Mouse (Mus musculus) limb, embryonic 13.5 days (tissue): ENCODE results near the gene Vezf1. TPM values are rescaled to one million over a fixed set of nuclear protein-coding genes. Genes with fewer than 3 reads are reported as not detected.

Source experiments
- ATAC-seq: fragments of 200-750 bp; cut with Nextera tagmentation; 2 replicates; pipeline ENCODE4 v1.8.0; 2017; ENCODE audit warnings: low read depth, moderate number of reproducible peaks, moderate TSS enrichment; ENCODE audit not compliant: low FRiP score
- H3K27ac ChIP-seq: fragments of 300-500 bp; sonication (generic); 2 replicates; pipeline ENCODE4 v1.5.1; 2015; ENCODE audit warnings: inconsistent platforms, mild to moderate bottlenecking, moderate library complexity
- H3K27me3 ChIP-seq: fragments of 300-500 bp; sonication (generic); 2 replicates; pipeline ENCODE4 v1.6.1; 2015; ENCODE audit warnings: mild to moderate bottlenecking, inconsistent platforms
- H3K36me3 ChIP-seq: fragments of 300-500 bp; sonication (generic); 2 replicates; pipeline ENCODE4 v1.6.1; 2015; ENCODE audit warnings: inconsistent platforms, mild to moderate bottlenecking, moderate library complexity
- H3K4me1 ChIP-seq: fragments of 300-500 bp; sonication (generic); 2 replicates; pipeline ENCODE4 v1.6.1; 2015; ENCODE audit warnings: inconsistent platforms
- H3K4me2 ChIP-seq: fragments of 300-500 bp; sonication (generic); replicated peaks from 2 replicates; pipeline ENCODE4 v1.6.1; 2015; ENCODE audit warnings: inconsistent platforms, mild to moderate bottlenecking, moderate library complexity
- H3K4me3 ChIP-seq: fragments of 300-500 bp; sonication (generic); 2 replicates; pipeline ENCODE4 v1.5.1; 2015; ENCODE audit warnings: moderate library complexity, mild to moderate bottlenecking, inconsistent platforms
- H3K9ac ChIP-seq: fragments of 300-500 bp; sonication (generic); 2 replicates; pipeline ENCODE4 v1.6.1; 2015; ENCODE audit warnings: mild to moderate bottlenecking, inconsistent platforms
- H3K9me3 ChIP-seq: fragments of 300-500 bp; sonication (generic); 2 replicates; pipeline ENCODE4 v1.6.1; 2016; ENCODE audit warnings: inconsistent platforms
- WGBS: fragments of 180-500 bp; shearing (Covaris S2); methylation state at CpG from one replicate; pipeline ENCODE4 v1.1.7; 2015; 5-methylcytosine and 5-hydroxymethylcytosine counted together
- polyA plus RNA-seq: library from polyadenylated mRNA; unstranded; fragments of >200 nt; fragmentation: Nextera tagmentation; extraction: Ambion mirVana; gene quantifications from 2 replicates; pipeline ENCODE4 v1.2.1, GENCODE M21; 2015

The Vezf1 gene
- polyA plus RNA-seq, 1 experiment from 2014 or later = 48.9 TPM

GRCm38 (mm10) chr11:88083699-88084098 is 15.6 kb downstream of the Vezf1 start:
- Histone ChIP-seq H3K36me3 (peaks cover 57% of the 10 kb centered on the region), H3K9ac (no peak overlapping the region), H3K4me3 (no peak overlapping the region), H3K27me3 (no peaks in the 10 kb centered on the region), H3K4me2 (no peak overlapping the region), H3K27ac (no peak overlapping the region), H3K4me1 (peaks cover 14% of the 10 kb centered on the region), H3K9me3 (no peaks in the 10 kb centered on the region)
- no peak for ATAC-seq
- WGBS = 74% methylated on average over 6 of the region's 6 CpGs

DNA sequence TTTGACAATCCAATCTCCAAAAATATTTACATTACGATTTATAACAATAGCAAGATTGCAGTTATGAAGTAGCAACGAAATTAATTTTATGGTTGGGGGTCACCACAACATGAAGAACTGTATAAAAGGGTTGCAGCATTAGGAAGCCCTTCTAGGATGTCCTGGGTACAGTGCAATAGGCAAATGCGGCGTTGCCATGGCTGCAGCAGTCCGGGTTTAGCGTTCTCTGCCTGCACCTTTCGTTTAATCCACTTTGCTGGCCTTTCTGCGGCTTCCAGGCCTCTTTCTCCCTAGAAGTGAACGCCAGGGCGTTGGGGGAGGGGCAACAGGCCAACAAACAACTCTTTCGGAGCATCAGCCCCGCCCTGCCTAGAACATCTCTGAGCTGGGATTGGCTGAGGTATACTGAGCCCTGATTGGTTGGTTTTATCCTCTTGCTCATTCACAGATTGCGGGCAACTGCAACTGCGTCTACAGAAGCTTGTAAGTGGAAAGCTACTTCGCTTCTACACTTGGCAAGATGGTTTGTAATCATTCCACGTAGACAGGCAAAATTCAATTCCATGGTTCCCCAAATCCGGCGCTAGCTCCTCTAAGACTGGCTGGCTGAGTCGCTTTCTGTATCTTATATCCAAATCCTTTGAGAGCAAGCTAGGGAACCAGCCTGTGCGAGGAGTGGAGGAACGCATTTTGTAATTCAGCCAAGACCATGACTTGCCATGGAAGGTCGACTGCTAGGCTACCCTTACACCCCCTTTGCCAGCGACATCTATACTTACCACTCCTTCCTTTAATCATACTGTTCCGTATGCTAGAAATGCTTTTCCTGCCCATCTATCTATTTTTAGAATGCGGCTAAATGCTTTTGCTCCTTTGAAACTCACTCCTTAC is 18.9 kb downstream of the Vezf1 start:
- Histone ChIP-seq H3K27ac (peak overlapping the region; percentile 70), H3K9me3 (no peaks in the 10 kb centered on the region), H3K36me3 (peaks cover 25% of the 10 kb centered on the region), H3K4me2 (peak overlapping the region; percentile 69), H3K9ac (peak overlapping the region; percentile 50), H3K4me3 (peak overlapping the region; percentile 39), H3K27me3 (no peaks in the 10 kb centered on the region), H3K4me1 (peaks cover 14% of the 10 kb centered on the region)
- 7% methylated on average over 25 of the region's 25 CpGs for WGBS
- peak; percentile 96 for ATAC-seq

GRCm38 (mm10) chr11:88089150-88089549 is 21.1 kb downstream of the Vezf1 start:
- Histone ChIP-seq H3K4me2 (no peak overlapping the region), H3K4me1 (peaks cover 14% of the 10 kb centered on the region), H3K9me3 (no peaks in the 10 kb centered on the region), H3K27me3 (no peaks in the 10 kb centered on the region), H3K27ac (no peak overlapping the region), H3K4me3 (no peak overlapping the region), H3K9ac (no peak overlapping the region), H3K36me3 (peaks cover 8% of the 10 kb centered on the region)
- 57% methylated on average over 5 of the region's 5 CpGs for WGBS
- no peak for ATAC-seq

- ATAC-seq = no peak
- peaks cover 14% of the 10 kb centered on the region for H3K4me1 ChIP-seq
- no peaks in the 10 kb centered on the region for H3K9me3 ChIP-seq
- no peaks in the 10 kb centered on the region; the same call in 1 of the 2 replicates for H3K36me3 ChIP-seq
- H3K27ac ChIP-seq = no peak overlapping the region
- H3K27me3 ChIP-seq = no peaks in the 10 kb centered on the region
- no peak overlapping the region for H3K4me2 ChIP-seq
- WGBS = 77% methylated on average over 5 of the region's 5 CpGs
- H3K4me3 ChIP-seq = no peak overlapping the region
- H3K9ac ChIP-seq = no peak overlapping the region
Measured at GRCm38 (mm10) chr11:88090293-88090692, 22.2 kb downstream of the Vezf1 start.

GRCm38 (mm10) chr11:88091949-88092348 is 23.9 kb downstream of the Vezf1 start:
- 81% methylated on average over 1 of the region's 1 CpGs for WGBS
- H3K27me3 ChIP-seq = no peaks in the 10 kb centered on the region
- H3K36me3 ChIP-seq = no peaks in the 10 kb centered on the region
- H3K4me3 ChIP-seq = no peak overlapping the region
- no peak overlapping the region for H3K9ac ChIP-seq
- H3K4me1 ChIP-seq = peaks cover 7% of the 10 kb centered on the region
- no peaks in the 10 kb centered on the region for H3K9me3 ChIP-seq
- ATAC-seq = no peak
- no peak overlapping the region for H3K4me2 ChIP-seq
- H3K27ac ChIP-seq = no peak overlapping the region

GRCm38 (mm10) chr11:88097173-88097572 is 29.1 kb downstream of the Vezf1 start:
- Histone ChIP-seq H3K36me3 (peaks cover 5% of the 10 kb centered on the region), H3K4me1 (peaks cover 35% of the 10 kb centered on the region), H3K9me3 (no peaks in the 10 kb centered on the region), H3K4me2 (no peak overlapping the region), H3K9ac (peak overlapping the region; percentile 35; the same call in 1 of the 2 replicates), H3K4me3 (no peak overlapping the region), H3K27ac (peak overlapping the region; percentile 39; the same call in 1 of the 2 replicates), H3K27me3 (peaks cover 12% of the 10 kb centered on the region)
- ATAC-seq = 0 out of 2 replicates have a peak, but pooled peaks have one; percentile 26
- WGBS = 12% methylated on average over 4 of the region's 4 CpGs

DNA sequence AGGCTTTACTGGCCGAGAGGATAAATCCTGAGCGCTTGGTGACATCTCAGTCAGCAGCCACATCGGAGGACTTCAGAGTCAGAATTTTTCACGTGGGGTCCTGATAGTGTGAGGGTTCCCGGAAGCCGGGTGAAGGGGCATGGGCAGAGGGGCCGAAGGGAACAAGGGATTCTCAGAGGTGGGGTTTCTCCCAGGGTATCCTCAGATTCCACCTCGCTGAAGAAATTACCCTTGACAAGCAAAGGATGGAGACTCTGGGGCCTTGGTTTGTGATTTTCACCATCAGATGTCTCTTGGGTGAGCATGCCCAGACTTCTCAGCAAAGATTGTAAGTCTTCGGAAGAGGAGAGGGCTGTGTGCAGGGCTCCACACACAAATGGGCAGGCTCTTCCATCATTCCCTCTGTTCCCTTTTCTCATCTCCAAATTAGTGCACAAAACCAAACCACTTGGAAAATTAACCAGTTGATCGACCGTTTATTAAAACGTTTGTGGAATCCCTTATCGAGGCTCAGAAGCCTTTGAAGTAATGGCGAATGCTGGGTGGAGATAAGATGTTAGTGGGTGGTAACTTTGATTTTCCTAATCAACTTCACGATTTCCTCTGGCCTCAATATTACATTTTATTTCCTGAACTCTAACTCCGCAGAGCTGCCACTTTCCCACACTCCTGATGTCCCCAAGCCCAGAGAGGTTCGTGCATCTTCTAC is 30.1 kb downstream of the Vezf1 start, which contains the start of gene Cuedc1:
TSS of gene Cuedc1 (plus strand) at position 38 of the 709 bp plus-strand sequence.
- peak within 1 kb of the TSS; percentile 94 for H3K9ac ChIP-seq
- H3K36me3 ChIP-seq = peaks cover 6% of the 10 kb centered on the region
- H3K27ac ChIP-seq = peak within 1 kb of the TSS; percentile 89
- 28% methylated on average over 17 of the region's 17 CpGs for WGBS
- H3K27me3 ChIP-seq = peaks cover 12% of the 10 kb centered on the region
- ATAC-seq = no peak
- H3K4me3 ChIP-seq = peak within 1 kb of the TSS; percentile 80
- peaks cover 35% of the 10 kb centered on the region for H3K4me1 ChIP-seq
- H3K4me2 ChIP-seq = peak within 1 kb of the TSS; percentile 85
- no peaks in the 10 kb centered on the region for H3K9me3 ChIP-seq

GRCm38 (mm10) chr11:88098787-88099598 is 30.9 kb downstream of the Vezf1 start:
- Histone ChIP-seq H3K4me2 (peak overlapping the region; percentile 85), H3K9me3 (no peaks in the 10 kb centered on the region), H3K4me3 (peak overlapping the region; percentile 80), H3K27ac (peak overlapping the region; percentile 89), H3K4me1 (peaks cover 35% of the 10 kb centered on the region), H3K9ac (peak overlapping the region; percentile 94), H3K36me3 (peaks cover 6% of the 10 kb centered on the region), H3K27me3 (peaks cover 12% of the 10 kb centered on the region)
- 1% methylated on average over 64 of the region's 95 CpGs for WGBS
- peak; percentile 71; the same call in 1 of the 2 replicates for ATAC-seq

GRCm38 (mm10) chr11:88099599-88100023 is 31.5 kb downstream of the Vezf1 start:
- Histone ChIP-seq H3K27me3 (peaks cover 12% of the 10 kb centered on the region), H3K4me2 (peak overlapping the region; percentile 85), H3K9me3 (no peaks in the 10 kb centered on the region), H3K4me3 (peak overlapping the region; percentile 80), H3K9ac (peak overlapping the region; percentile 94), H3K36me3 (peaks cover 6% of the 10 kb centered on the region), H3K27ac (peak overlapping the region; percentile 89), H3K4me1 (peaks cover 41% of the 10 kb centered on the region)
- peak; percentile 42; the same call in 1 of the 2 replicates for ATAC-seq
- under 1% methylated on average over 26 of the region's 38 CpGs for WGBS

DNA sequence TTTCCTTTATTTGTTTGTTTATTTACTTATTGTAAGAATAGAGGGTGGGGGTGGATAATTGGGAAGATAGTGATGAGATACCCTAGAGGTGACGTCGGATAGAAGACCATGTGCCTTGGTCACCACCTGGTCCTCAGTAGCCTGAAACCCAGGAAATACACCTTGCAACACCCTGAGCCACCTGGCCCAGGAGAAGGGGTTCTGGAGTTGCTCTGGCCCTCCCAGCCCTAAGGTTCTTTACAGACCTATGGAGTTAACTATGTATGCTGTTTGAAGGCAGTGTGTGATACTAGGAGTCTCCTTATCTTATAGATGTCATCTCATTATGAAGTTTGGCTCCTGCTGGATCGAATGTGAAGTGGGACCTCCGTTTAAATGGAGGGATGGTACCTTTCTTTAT is 32.1 kb downstream of the Vezf1 start:
- WGBS = 39% methylated on average over 4 of the region's 4 CpGs
- Histone ChIP-seq H3K27me3 (peaks cover 12% of the 10 kb centered on the region), H3K9me3 (no peaks in the 10 kb centered on the region), H3K4me2 (peak overlapping the region; percentile 85), H3K9ac (no peak overlapping the region; the same call in 1 of the 2 replicates), H3K4me1 (peaks cover 41% of the 10 kb centered on the region), H3K36me3 (peaks cover 6% of the 10 kb centered on the region), H3K27ac (no peak overlapping the region), H3K4me3 (peak overlapping the region; percentile 80)
- ATAC-seq = no peak

GRCm38 (mm10) chr11:88103214-88103941 is 35.3 kb downstream of the Vezf1 start:
- Histone ChIP-seq H3K4me1 (peaks cover 47% of the 10 kb centered on the region), H3K36me3 (peaks cover 6% of the 10 kb centered on the region), H3K27ac (no peak overlapping the region), H3K27me3 (no peaks in the 10 kb centered on the region), H3K4me2 (no peak overlapping the region), H3K9me3 (no peaks in the 10 kb centered on the region), H3K9ac (no peak overlapping the region), H3K4me3 (no peak overlapping the region)
- WGBS = 87% methylated on average over 19 of the region's 19 CpGs
- ATAC-seq = no peak
